Mouse (Mus musculus) lung, embryonic 16.5 days (tissue): Measurements from ENCODE around the gene 4931414P19Rik. TPM values are rescaled to one million over a fixed set of nuclear protein-coding genes. Genes with fewer than 3 reads are reported as not detected.

ENCODE experiments used
- ATAC-seq: fragments of 200-750 bp; cut with Nextera tagmentation; 2 replicates; pipeline ENCODE4 v1.8.0; 2017; ENCODE audit warnings: low read depth, mild to moderate bottlenecking, moderate library complexity
- H3K27ac ChIP-seq: fragments of 300-500 bp; sonication (generic); 2 replicates; pipeline ENCODE4 v1.5.1; 2014; ENCODE audit warnings: mild to moderate bottlenecking, control low read depth, low read length
- H3K27me3 ChIP-seq: fragments of 300-500 bp; sonication (generic); 2 replicates; pipeline ENCODE4 v1.6.1; 2014; ENCODE audit warnings: low read depth, low read length, mixed read lengths; ENCODE audit not compliant: control insufficient read depth, insufficient read depth
- H3K36me3 ChIP-seq: fragments of 300-500 bp; sonication (generic); 2 replicates; pipeline ENCODE4 v1.6.1; 2014; ENCODE audit warnings: low read length; ENCODE audit not compliant: control insufficient read depth, insufficient read depth
- H3K4me1 ChIP-seq: fragments of 300-500 bp; sonication (generic); replicated peaks from 2 replicates; pipeline ENCODE4 v1.6.1; 2014; ENCODE audit warnings: low read length, mixed read lengths; ENCODE audit not compliant: control insufficient read depth, insufficient read depth
- H3K4me2 ChIP-seq: fragments of 300-500 bp; sonication (generic); 2 replicates; pipeline ENCODE4 v1.6.1; 2014; ENCODE audit warnings: low read depth, low read length, control low read depth
- H3K4me3 ChIP-seq: fragments of 300-500 bp; sonication (generic); 2 replicates; pipeline ENCODE4 v1.5.1; 2014; ENCODE audit warnings: mild to moderate bottlenecking, low read length, control low read depth
- H3K9ac ChIP-seq: fragments of 300-500 bp; sonication (generic); 2 replicates; pipeline ENCODE4 v1.6.1; 2014; ENCODE audit warnings: low read length, control low read depth
- H3K9me3 ChIP-seq: fragments of 300-500 bp; sonication (generic); 2 replicates; pipeline ENCODE4 v1.6.1; 2016; ENCODE audit warnings: low read length; ENCODE audit not compliant: control insufficient read depth
- WGBS: fragments of 180-500 bp; shearing (Covaris S2); extraction: QIAGEN DNeasy Blood & Tissue Kit; methylation state at CpG from one replicate; pipeline ENCODE4 v1.1.7; 2014; 5-methylcytosine and 5-hydroxymethylcytosine counted together
- polyA plus RNA-seq: library from polyadenylated mRNA; unstranded; fragments of >200 nt; fragmentation: Nextera tagmentation; extraction: Ambion mirVana; gene quantifications from 2 replicates; pipeline ENCODE4 v1.2.1, GENCODE M21; 2015

Gene 4931414P19Rik
- polyA plus RNA-seq, 1 experiment from 2014 or later: 11.6 TPM

DNA sequence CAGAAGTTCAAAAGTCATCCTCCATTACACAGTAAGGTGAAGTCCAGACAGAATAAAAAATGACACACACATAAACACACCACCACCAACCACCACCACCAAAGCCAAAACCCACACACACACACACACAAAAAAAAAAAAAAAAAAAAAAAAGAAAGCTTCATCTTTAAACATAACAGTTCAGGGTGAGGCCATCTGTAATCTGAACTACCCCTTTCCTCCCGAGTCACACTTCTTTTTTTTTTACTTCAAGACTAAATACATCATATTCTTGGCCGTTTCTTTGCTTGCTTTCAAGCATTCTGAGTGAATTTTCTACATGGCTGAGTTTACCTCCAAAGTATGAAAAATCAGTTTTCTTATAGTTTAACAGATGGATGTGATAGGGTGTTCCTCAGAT lies 4.2 kb downstream of the 4931414P19Rik start:
- peaks cover 11% of the 10 kb centered on the region for H3K4me1 ChIP-seq
- H3K9ac ChIP-seq: no peak overlapping the region
- H3K36me3 ChIP-seq: 0 out of 2 replicates have a peak, but pooled peaks cover 6% of the 10 kb centered on the region
- H3K4me2 ChIP-seq: no peak overlapping the region
- no peak overlapping the region for H3K4me3 ChIP-seq
- no peaks in the 10 kb centered on the region for H3K27me3 ChIP-seq
- no peak overlapping the region for H3K27ac ChIP-seq
- no peaks in the 10 kb centered on the region for H3K9me3 ChIP-seq
- WGBS: 30% methylated on average over 2 of the region's 2 CpGs
- no peak for ATAC-seq

DNA sequence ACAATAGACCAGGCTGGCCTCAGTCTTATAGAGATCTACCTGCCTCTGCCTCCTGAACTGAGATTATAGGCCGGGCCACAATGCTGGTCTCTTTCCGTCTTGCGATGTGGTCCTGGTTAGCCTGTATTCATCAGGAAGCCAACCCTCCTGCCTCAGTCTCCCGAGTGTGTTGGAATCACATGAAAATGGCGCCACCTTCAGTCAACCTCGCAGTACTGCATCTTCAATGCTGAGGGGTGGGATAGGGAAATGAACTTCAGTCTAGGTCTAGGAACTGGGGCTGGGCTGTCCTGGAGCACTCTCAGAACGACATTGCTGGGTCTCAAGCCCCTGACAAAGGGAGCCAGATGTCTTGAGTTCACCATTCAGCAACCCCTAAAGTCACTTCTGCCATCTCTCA lies 8.7 kb downstream of the 4931414P19Rik start:
- no peak for ATAC-seq
- 73% methylated on average over 7 of the region's 7 CpGs for WGBS
- Histone ChIP-seq H3K9me3 (no peaks in the 10 kb centered on the region), H3K4me3 (no peak overlapping the region), H3K4me2 (no peak overlapping the region), H3K27ac (no peak overlapping the region), H3K9ac (no peak overlapping the region), H3K4me1 (peaks cover 4% of the 10 kb centered on the region; the same call in 1 of the 2 replicates), H3K27me3 (no peaks in the 10 kb centered on the region), H3K36me3 (peaks cover 13% of the 10 kb centered on the region; the same call in 1 of the 2 replicates)

DNA sequence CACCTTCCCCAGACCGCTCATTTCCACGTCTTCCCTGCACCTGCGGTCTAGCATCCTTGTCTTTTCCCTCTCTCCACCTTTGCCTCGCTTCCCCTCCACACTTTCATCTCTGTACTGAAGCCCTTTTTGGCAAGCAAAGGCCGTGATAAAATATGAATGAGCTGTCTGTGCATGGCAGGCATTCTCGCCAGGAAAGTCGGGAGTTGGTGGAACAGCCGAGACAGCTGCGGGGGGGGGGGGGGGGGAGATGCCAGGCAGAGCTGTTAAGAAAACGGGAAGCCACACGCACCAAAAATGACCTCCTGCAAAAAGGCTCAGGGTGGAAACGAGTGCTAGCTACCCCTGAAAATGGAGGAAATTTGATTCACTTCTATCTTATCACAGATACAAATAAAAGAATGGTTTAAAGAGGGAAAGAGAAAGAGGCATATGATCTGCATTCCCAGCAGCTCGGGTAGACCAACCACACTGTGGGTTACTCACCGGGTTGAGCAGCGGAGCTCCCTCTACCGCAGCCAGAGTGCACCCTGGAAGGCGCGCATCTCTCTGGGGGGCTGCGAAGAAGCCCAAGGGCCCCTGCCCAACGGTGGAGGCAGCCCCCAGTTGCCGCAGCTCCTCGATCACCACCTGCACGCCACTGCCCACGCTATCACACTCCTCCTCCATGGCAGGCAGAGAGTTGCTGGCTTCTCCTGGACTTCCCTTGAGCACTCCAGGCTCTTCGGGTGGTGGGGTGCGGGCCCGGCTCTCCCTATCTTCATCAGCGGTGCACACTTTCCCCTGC lies 11.0 kb downstream of the 4931414P19Rik start:
- ATAC-seq: no peak
- H3K4me1 ChIP-seq: peaks cover 4% of the 10 kb centered on the region; the same call in 1 of the 2 replicates
- no peaks in the 10 kb centered on the region for H3K9me3 ChIP-seq
- no peak overlapping the region for H3K4me3 ChIP-seq
- no peaks in the 10 kb centered on the region for H3K27me3 ChIP-seq
- no peak overlapping the region for H3K9ac ChIP-seq
- no peak overlapping the region for H3K4me2 ChIP-seq
- H3K27ac ChIP-seq: no peak overlapping the region
- WGBS: 63% methylated on average over 28 of the region's 28 CpGs
- H3K36me3 ChIP-seq: peaks cover 17% of the 10 kb centered on the region; the same call in 1 of the 2 replicates

DNA sequence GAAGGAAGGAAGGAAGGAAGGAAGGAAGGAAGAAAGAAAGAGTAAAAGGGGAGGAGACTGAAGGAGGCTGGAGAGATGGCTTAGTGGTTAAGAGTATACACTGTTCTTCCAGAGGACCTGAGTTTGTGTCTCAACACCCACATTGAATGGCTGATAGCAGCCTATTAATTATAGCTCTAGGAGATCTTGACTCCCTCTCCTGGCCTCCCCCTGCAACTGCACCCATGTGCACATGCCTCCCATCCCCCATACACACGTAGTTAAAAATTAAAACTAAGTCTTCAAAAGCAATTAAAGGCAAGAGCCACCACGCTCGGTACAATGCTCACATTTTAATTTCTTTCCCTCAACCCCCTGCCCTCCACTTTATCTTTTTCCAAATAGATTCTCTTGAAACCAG lies 11.7 kb downstream of the 4931414P19Rik start:
- H3K27me3 ChIP-seq: no peaks in the 10 kb centered on the region
- H3K27ac ChIP-seq: no peak overlapping the region
- peaks cover 4% of the 10 kb centered on the region; the same call in 1 of the 2 replicates for H3K4me1 ChIP-seq
- WGBS: 90% methylated on average over 3 of the region's 3 CpGs
- no peak overlapping the region for H3K4me2 ChIP-seq
- H3K4me3 ChIP-seq: no peak overlapping the region
- H3K9ac ChIP-seq: no peak overlapping the region
- no peaks in the 10 kb centered on the region for H3K9me3 ChIP-seq
- ATAC-seq: no peak
- peaks cover 14% of the 10 kb centered on the region; the same call in 1 of the 2 replicates for H3K36me3 ChIP-seq

DNA sequence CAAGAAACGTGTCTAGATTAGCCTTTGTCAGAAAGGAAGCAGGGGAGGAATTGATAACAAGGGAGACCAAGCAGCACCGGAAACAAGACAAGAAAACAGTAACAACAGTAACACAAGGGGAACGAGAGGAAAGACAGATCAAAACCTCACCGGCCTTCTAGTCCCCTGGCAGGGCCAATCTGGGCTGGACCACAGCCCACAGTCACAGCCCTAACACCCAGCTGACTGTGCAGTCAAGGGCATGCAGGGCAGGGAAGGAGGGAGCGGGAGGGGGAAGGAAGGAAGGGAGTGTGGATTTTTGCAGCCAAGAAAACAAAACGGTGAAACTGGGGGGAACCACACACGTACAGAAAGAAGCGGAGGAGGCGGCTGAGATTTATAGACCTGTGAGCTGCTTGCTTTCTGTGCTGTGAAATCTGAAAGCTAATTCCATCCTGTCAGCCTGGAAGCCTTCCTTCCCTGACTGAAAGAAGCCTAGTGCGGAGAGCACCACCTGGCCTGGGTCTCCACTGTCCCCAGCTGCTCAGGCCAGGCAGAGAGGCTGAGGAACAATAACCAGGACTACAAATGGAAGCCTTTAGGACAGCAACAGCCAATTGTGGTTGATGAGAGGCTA lies 13.4 kb downstream of the 4931414P19Rik start:
- H3K4me2 ChIP-seq: no peak overlapping the region
- H3K36me3 ChIP-seq: peaks cover 13% of the 10 kb centered on the region; the same call in 1 of the 2 replicates
- H3K9ac ChIP-seq: peak overlapping the region; percentile 36; the same call in 1 of the 2 replicates
- peaks cover 4% of the 10 kb centered on the region; the same call in 1 of the 2 replicates for H3K4me1 ChIP-seq
- no peaks in the 10 kb centered on the region for H3K27me3 ChIP-seq
- H3K4me3 ChIP-seq: no peak overlapping the region
- no peaks in the 10 kb centered on the region for H3K9me3 ChIP-seq
- ATAC-seq: peak; percentile 41; the same call in 1 of the 2 replicates
- peak overlapping the region; percentile 49; the same call in 1 of the 2 replicates for H3K27ac ChIP-seq
- 54% methylated on average over 10 of the region's 10 CpGs for WGBS

DNA sequence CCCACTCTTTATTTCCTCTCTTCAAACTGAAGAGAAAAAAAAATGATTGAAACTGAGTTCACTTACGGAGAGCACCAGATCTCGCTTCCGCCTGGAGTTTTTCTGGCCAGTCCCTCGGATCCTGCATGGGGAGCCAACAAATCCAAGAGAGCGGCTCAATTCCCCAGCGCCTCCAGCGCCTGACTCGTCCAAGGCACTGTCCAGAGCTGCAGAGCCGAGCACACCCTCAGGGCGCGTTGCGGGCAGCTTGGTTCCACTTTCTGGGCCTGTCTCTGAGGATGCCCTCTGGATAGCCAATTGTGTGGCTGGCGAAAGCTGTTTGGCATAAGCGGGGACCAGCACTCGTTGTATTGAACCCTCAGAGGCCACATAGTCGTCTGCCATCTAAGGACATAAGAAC lies 14.7 kb downstream of the 4931414P19Rik start:
- Histone ChIP-seq H3K9ac (no peak overlapping the region; the same call in 1 of the 2 replicates), H3K4me2 (no peak overlapping the region)
- no peak for ATAC-seq

DNA sequence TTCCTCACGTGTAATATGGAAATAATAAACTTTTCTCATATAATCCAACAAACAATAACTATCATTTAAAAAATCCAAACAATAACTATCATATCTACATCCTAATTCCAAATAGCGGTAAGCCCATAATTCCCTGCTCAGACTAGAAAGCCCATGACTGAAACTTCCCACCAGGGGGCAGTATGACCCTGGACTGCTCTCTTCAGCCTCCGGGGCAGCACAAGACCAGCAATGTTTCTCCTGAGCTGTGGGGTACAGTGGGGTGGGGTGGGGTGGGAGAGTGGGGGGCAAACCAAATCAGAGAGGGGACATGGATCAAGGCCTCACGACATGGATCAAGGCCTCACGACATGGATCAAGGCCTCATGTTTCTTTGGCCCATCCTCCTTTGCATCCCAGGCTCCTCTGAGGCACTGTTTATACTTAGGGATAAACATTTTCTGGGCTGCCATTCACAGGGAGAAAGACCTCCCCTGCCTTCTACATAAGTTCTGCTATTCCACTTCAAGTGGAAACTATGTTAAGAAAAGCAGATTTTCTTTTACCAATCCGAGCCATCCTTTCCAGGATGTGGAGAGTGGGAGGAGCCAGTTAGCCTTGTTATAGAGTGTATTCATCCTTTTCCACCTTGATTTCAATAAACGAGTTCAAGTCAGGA lies 22.0 kb downstream of the 4931414P19Rik start:
- no peak overlapping the region for H3K9ac ChIP-seq
- H3K9me3 ChIP-seq: no peaks in the 10 kb centered on the region
- no peak overlapping the region for H3K4me3 ChIP-seq
- no peak overlapping the region for H3K27ac ChIP-seq
- H3K27me3 ChIP-seq: no peaks in the 10 kb centered on the region
- WGBS: 33% methylated on average over 7 of the region's 7 CpGs
- no peak overlapping the region for H3K4me2 ChIP-seq
- peaks cover 2% of the 10 kb centered on the region for H3K4me1 ChIP-seq
- H3K36me3 ChIP-seq: peaks cover 3% of the 10 kb centered on the region; the same call in 1 of the 2 replicates
- ATAC-seq: peak; percentile 62

More for the DNA sequence above, 14.7 kb downstream of the 4931414P19Rik start:
- Histone ChIP-seq H3K27me3 (no peaks in the 10 kb centered on the region), H3K36me3 (peaks cover 11% of the 10 kb centered on the region; the same call in 1 of the 2 replicates), H3K27ac (no peak overlapping the region), H3K4me3 (no peak overlapping the region), H3K9me3 (no peaks in the 10 kb centered on the region), H3K4me1 (peaks cover 4% of the 10 kb centered on the region; the same call in 1 of the 2 replicates)
- WGBS: 91% methylated on average over 16 of the region's 16 CpGs

DNA sequence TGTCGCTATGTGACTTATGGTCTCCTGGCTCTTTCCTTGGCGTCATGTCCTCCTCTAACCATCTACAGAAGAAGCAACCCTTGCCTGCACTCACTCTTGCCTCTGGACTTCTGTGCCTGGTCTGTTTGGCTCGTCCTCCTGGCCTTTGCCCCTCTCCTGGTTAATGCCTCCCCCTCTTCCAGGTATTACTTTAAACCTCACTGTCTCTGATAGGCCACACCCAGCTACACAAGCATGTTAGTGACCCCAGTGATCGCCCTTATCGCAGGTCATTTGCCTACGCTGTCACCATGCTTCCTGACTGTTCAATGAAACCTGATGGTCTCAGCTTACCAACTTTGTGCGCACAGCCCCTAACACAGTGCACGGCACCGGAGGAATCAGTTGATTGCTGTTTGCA lies 23.3 kb downstream of the 4931414P19Rik start:
- Histone ChIP-seq H3K4me2 (no peak overlapping the region), H3K27ac (no peak overlapping the region), H3K4me1 (peaks cover 8% of the 10 kb centered on the region), H3K36me3 (peaks cover 3% of the 10 kb centered on the region; the same call in 1 of the 2 replicates), H3K9me3 (no peaks in the 10 kb centered on the region), H3K27me3 (no peaks in the 10 kb centered on the region), H3K4me3 (no peak overlapping the region), H3K9ac (no peak overlapping the region)
- 88% methylated on average over 9 of the region's 9 CpGs for WGBS
- no peak for ATAC-seq

DNA sequence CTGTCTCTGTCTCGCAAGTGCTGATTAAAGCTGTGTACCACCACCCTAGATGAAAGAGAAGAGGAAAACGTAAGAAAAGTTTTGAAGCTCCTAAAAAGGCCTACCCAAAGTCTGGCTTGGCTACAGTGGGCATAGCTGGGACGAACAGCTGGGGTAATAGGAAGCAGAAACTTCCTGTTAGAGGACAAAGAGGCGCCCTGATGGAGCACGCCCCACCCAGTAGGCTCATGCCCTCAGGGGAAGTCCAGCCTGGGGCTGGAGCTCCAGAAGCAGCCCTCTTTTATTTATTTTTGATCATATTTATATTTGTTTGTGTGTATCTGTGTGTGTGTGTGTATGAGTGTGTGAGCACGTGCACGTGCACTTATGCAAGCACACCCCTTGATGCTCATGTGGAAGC lies 26.2 kb downstream of the 4931414P19Rik start:
- no peak overlapping the region for H3K9ac ChIP-seq
- ATAC-seq: no peak

More for the DNA sequence above, 26.2 kb downstream of the 4931414P19Rik start:
- no peak overlapping the region for H3K4me3 ChIP-seq
- H3K27me3 ChIP-seq: no peaks in the 10 kb centered on the region
- peaks cover 14% of the 10 kb centered on the region for H3K4me1 ChIP-seq
- H3K9me3 ChIP-seq: no peaks in the 10 kb centered on the region
- H3K36me3 ChIP-seq: peaks cover 3% of the 10 kb centered on the region; the same call in 1 of the 2 replicates
- no peak overlapping the region for H3K27ac ChIP-seq
- WGBS: 74% methylated on average over 7 of the region's 7 CpGs
- no peak overlapping the region for H3K4me2 ChIP-seq
